Mouse (Mus musculus) forebrain, postnatal 0 days (tissue): Measurements from ENCODE around the gene Tlr3. TPM values are rescaled to one million over a fixed set of nuclear protein-coding genes. Genes with fewer than 3 reads are reported as not detected.

Source experiments
- ATAC-seq: fragments of 200-750 bp; cut with Nextera tagmentation; 2 replicates; pipeline ENCODE4 v1.8.0; 2017; ENCODE audit warnings: mild to moderate bottlenecking, moderate library complexity
- DNase-seq: peaks from one replicate; pipeline ENCODE4 v3.0.0-alpha.2; 2015
- H3K27ac ChIP-seq: fragments of 300-500 bp; sonication (generic); 2 replicates; pipeline ENCODE4 v1.5.1; 2014; ENCODE audit warnings: low read depth, mild to moderate bottlenecking, antibody characterized with exemption, low read length, moderate library complexity, mixed read lengths
- H3K27me3 ChIP-seq: fragments of 300-500 bp; sonication (generic); 2 replicates; pipeline ENCODE4 v1.6.1; 2014; ENCODE audit warnings: mild to moderate bottlenecking, low read length, mixed read lengths; ENCODE audit not compliant: insufficient read depth
- H3K36me3 ChIP-seq: fragments of 300-500 bp; sonication (generic); 2 replicates; pipeline ENCODE4 v1.6.1; 2014; ENCODE audit warnings: mild to moderate bottlenecking, moderate library complexity; ENCODE audit not compliant: insufficient read depth
- H3K4me1 ChIP-seq: fragments of 300-500 bp; sonication (generic); 2 replicates; pipeline ENCODE4 v1.6.1; 2014; ENCODE audit warnings: antibody characterized with exemption; ENCODE audit not compliant: insufficient read depth
- H3K4me2 ChIP-seq: fragments of 300-500 bp; sonication (generic); 2 replicates; pipeline ENCODE4 v1.6.1; 2014; ENCODE audit warnings: low read depth, mild to moderate bottlenecking, moderate library complexity
- H3K4me3 ChIP-seq: fragments of 300-500 bp; sonication (generic); 2 replicates; pipeline ENCODE4 v1.5.1; 2014; ENCODE audit warnings: low read depth, low read length, mixed read lengths
- H3K9ac ChIP-seq: fragments of 300-500 bp; sonication (generic); 2 replicates; pipeline ENCODE4 v1.6.1; 2014; ENCODE audit warnings: mild to moderate bottlenecking
- H3K9me3 ChIP-seq: fragments of 300-500 bp; sonication (generic); 2 replicates; pipeline ENCODE4 v1.6.1; 2016; ENCODE audit warnings: low read length
- CTCF ChIP-seq: sonication (generic); IDR thresholded peaks from 2 replicates; pipeline ENCODE4 v1.5.1; 2016; ENCODE audit warnings: antibody characterized with exemption, control low read depth, low read depth
- WGBS: fragments of 180-500 bp; shearing (Covaris S2); extraction: QIAGEN DNeasy Blood & Tissue Kit; methylation state at CpG from one replicate; pipeline ENCODE4 v1.1.7; 2014; 5-methylcytosine and 5-hydroxymethylcytosine counted together
- polyA plus RNA-seq: library from polyadenylated mRNA; unstranded; fragments of >200 nt; fragmentation: Nextera tagmentation; extraction: Ambion mirVana; gene quantifications from 2 replicates; pipeline ENCODE4 v1.2.1, GENCODE M21; 2015
- total RNA-seq: library from RNA; depleted of rRNA; stranded (reverse); fragments of >200 nt; gene quantifications from 2 replicates; pipeline ENCODE4 v1.2.3, GENCODE M21; 2014; rRNA removed

The Tlr3 gene
- total RNA-seq (0.95 and 1.3 TPM in 2 replicates), polyA plus RNA-seq (1.1 and 1.3 TPM in 2 replicates)

- ATAC-seq (no peak), DNase-seq (no peak)
- Histone ChIP-seq H3K27ac (peak within 1 kb of the TSS; percentile 5; the same call in 1 of the 2 replicates), H3K9me3 (no peaks in the 10 kb centered on the region), H3K4me2 (peak within 1 kb of the TSS; percentile 54), H3K4me1 (no peaks in the 10 kb centered on the region), H3K36me3 (no peaks in the 10 kb centered on the region), H3K4me3 (peak within 1 kb of the TSS; percentile 35), H3K9ac (peak within 1 kb of the TSS; percentile 35; the same call in 1 of the 2 replicates), H3K27me3 (no peaks in the 10 kb centered on the region)
- WGBS = 57% methylated on average over 2 of the region's 2 CpGs
- no peak for TF ChIP-seq CTCF
Measured at GRCm38 (mm10) chr8:45410882-45411281, at the start of gene Tlr3. Gene Tlr3, minus strand, starts transcription at chr8:45411080.

GRCm38 (mm10) chr8:45457874-45458273 lies 47.0 kb upstream of the Tlr3 start:
- no peaks in the 10 kb centered on the region for H3K36me3 ChIP-seq
- peak; percentile 18; the same call in 1 of the 2 replicates for TF ChIP-seq CTCF
- no peak overlapping the region for H3K27ac ChIP-seq
- H3K27me3 ChIP-seq = no peaks in the 10 kb centered on the region
- ATAC-seq = no peak
- no peaks in the 10 kb centered on the region for H3K9me3 ChIP-seq
- DNase-seq = no peak
- H3K4me3 ChIP-seq = no peak overlapping the region
- H3K9ac ChIP-seq = no peak overlapping the region
- H3K4me1 ChIP-seq = no peaks in the 10 kb centered on the region
- no peak overlapping the region for H3K4me2 ChIP-seq

- no peaks in the 10 kb centered on the region for H3K36me3 ChIP-seq
- 60% methylated on average over 6 of the region's 6 CpGs for WGBS
- H3K4me1 ChIP-seq = no peaks in the 10 kb centered on the region
- H3K27ac ChIP-seq = no peak overlapping the region
- DNase-seq (peak; percentile 88), ATAC-seq (peak; percentile 90)
- no peak overlapping the region for H3K4me2 ChIP-seq
- TF ChIP-seq CTCF = peak; percentile 94
- no peak overlapping the region for H3K9ac ChIP-seq
- H3K27me3 ChIP-seq = no peaks in the 10 kb centered on the region
- no peak overlapping the region for H3K4me3 ChIP-seq
- no peaks in the 10 kb centered on the region for H3K9me3 ChIP-seq
Measured at GRCm38 (mm10) chr8:45454426-45454825, 43.5 kb upstream of the Tlr3 start.

- TF ChIP-seq CTCF = no peak
- H3K9ac ChIP-seq = no peak overlapping the region
- H3K4me2 ChIP-seq = no peak overlapping the region
- no peak overlapping the region for H3K4me3 ChIP-seq
- ATAC-seq = no peak
- 80% methylated on average over 3 of the region's 3 CpGs for WGBS
- H3K4me1 ChIP-seq = no peaks in the 10 kb centered on the region
- no peaks in the 10 kb centered on the region for H3K36me3 ChIP-seq
- no peaks in the 10 kb centered on the region for H3K27me3 ChIP-seq
- no peak for DNase-seq
- H3K27ac ChIP-seq = no peak overlapping the region
- H3K9me3 ChIP-seq = no peaks in the 10 kb centered on the region
Measured at GRCm38 (mm10) chr8:45452115-45452514, 41.2 kb upstream of the Tlr3 start.

- Histone ChIP-seq H3K27ac (no peak overlapping the region), H3K9me3 (no peaks in the 10 kb centered on the region), H3K27me3 (no peaks in the 10 kb centered on the region), H3K36me3 (no peaks in the 10 kb centered on the region), H3K9ac (no peak overlapping the region), H3K4me1 (no peaks in the 10 kb centered on the region), H3K4me2 (no peak overlapping the region), H3K4me3 (no peak overlapping the region)
- no peak for TF ChIP-seq CTCF
- DNase-seq (no peak), ATAC-seq (no peak)
- 83% methylated on average over 3 of the region's 3 CpGs for WGBS
Measured at GRCm38 (mm10) chr8:45448842-45449241, 38.0 kb upstream of the Tlr3 start.

- H3K27me3 ChIP-seq = no peaks in the 10 kb centered on the region
- DNase-seq (no peak), ATAC-seq (no peak)
- no peak overlapping the region for H3K4me2 ChIP-seq
- H3K27ac ChIP-seq = no peak overlapping the region
- H3K36me3 ChIP-seq = no peaks in the 10 kb centered on the region
- H3K9ac ChIP-seq = no peak overlapping the region
- no peak overlapping the region for H3K4me3 ChIP-seq
- no peaks in the 10 kb centered on the region for H3K9me3 ChIP-seq
- 69% methylated on average over 1 of the region's 1 CpGs for WGBS
- no peaks in the 10 kb centered on the region for H3K4me1 ChIP-seq
- TF ChIP-seq CTCF = no peak
Measured at GRCm38 (mm10) chr8:45448257-45448656, 37.4 kb upstream of the Tlr3 start.

GRCm38 (mm10) chr8:45438899-45439535 lies 28.1 kb upstream of the Tlr3 start:
- Histone ChIP-seq H3K4me3 (no peak overlapping the region), H3K27me3 (no peaks in the 10 kb centered on the region), H3K36me3 (no peaks in the 10 kb centered on the region), H3K27ac (no peak overlapping the region), H3K4me2 (peak overlapping the region; percentile 18; the same call in 1 of the 2 replicates), H3K9ac (0 out of 2 replicates have a peak overlapping the region, but pooled peaks have one; percentile 11), H3K4me1 (peaks cover 3% of the 10 kb centered on the region; the same call in 1 of the 2 replicates), H3K9me3 (no peaks in the 10 kb centered on the region)
- TF ChIP-seq CTCF = peak; percentile 90
- DNase-seq (peak; percentile 86), ATAC-seq (peak; percentile 93)
- 1% methylated on average over 5 of the region's 5 CpGs for WGBS
